Mouse (Mus musculus) frontal cortex, adult 2 months (tissue): ENCODE data around the gene Tns3. TPM values are rescaled to one million over a fixed set of nuclear protein-coding genes. Genes with fewer than 3 reads are reported as not detected.
"Not testable (repeated sequence)": the region's sequence is repeated elsewhere in the genome, so short reads cannot be mapped to it uniquely, and the experiment has no call there.

Source experiments
- DNase-seq, 2 experiments: peaks; one replicate each; pipeline ENCODE4 v3.0.0; 2022; ENCODE audit warnings: low spot score in 1 of 2; ENCODE audit errors: extremely low spot score in 1 of 2
- polyA plus RNA-seq: library from polyadenylated mRNA; depleted of rRNA; stranded (reverse); fragments of >200 nt; gene quantifications from 2 replicates; pipeline ENCODE4 v1.2.3, GENCODE M21; 2012

Tns3 gene
- polyA plus RNA-seq, 1 experiment, result 27.8 TPM

GRCm38 (mm10) chr11:8537013-8537614, 127.2 kb downstream of the Tns3 start:
- DNase-seq, result no peak

GRCm38 (mm10) chr11:8534893-8535292, 129.4 kb downstream of the Tns3 start:
- peak; percentile 52 to 86 for DNase-seq

- not testable (repeated sequence) for DNase-seq
Observed at GRCm38 (mm10) chr11:8532771-8533170, 131.6 kb downstream of the Tns3 start.

GRCm38 (mm10) chr11:8532112-8532747, 132.1 kb downstream of the Tns3 start:
- no peak for DNase-seq

GRCm38 (mm10) chr11:8530506-8530905, 133.8 kb downstream of the Tns3 start:
- no peak for DNase-seq

DNA sequence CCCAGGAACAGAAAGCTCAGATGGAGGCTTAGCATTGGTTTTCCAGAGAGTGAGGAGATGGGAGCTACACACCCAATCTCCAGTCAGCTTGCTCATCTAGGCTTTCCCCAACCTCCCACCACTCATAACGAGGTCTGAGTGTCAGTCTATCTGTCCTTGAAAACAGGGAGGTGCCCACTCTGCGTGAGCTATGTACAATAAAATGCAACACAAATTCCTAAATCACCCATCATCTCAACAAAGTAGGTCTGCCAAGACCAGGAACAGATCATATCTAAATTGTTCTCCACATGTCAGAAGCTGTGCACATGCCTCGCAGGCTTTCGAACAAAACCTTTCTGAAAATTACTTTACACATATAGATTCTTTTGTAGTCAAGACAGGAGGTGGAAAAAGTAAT, 134.3 kb downstream of the Tns3 start:
- no peak for DNase-seq

DNA sequence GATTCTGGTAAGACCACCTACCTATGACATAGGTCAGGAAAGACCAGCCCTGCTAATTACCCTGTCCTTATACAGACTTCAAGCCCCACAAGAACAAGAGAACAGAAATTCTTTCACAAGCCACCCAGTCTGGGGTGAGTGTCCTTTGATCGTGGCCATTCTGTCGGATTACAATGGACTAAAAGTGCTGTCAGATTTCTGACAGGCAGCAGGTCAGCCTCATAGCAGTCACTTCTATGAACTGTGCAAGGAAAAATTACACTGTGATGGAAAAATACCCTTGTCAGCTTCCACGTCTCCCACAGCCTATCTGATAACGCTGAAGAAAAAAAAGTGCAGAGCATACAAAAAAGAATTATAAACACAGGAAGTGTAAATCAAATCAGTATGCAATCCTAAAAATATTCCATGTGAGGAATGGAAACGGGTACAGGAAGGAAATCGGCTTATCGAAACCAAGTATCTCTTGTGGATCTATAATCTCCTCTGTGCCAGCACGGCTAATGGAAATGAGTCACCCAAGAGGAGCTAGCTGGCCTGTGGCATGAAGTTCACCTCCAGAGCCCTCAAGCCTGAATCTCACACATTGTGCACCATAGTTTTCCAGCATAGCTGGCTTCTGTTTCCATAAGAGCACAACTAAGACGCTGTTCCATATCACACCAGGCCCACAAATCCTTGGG, 138.7 kb downstream of the Tns3 start:
- no peak for DNase-seq

- DNase-seq, result peak; percentile 41 to 87
Observed at GRCm38 (mm10) chr11:8523344-8524126, 140.8 kb downstream of the Tns3 start.

GRCm38 (mm10) chr11:8513359-8514253, 150.7 kb downstream of the Tns3 start:
- DNase-seq, result peak in 1 of 2 experiments; percentile 40

- DNase-seq, result no peak
Observed at GRCm38 (mm10) chr11:8510294-8510693, 154.0 kb downstream of the Tns3 start.

GRCm38 (mm10) chr11:8509614-8510013, 154.7 kb downstream of the Tns3 start:
- DNase-seq, result no peak

- no peak for DNase-seq
Observed at GRCm38 (mm10) chr11:8503735-8504134, 160.6 kb downstream of the Tns3 start.

DNA sequence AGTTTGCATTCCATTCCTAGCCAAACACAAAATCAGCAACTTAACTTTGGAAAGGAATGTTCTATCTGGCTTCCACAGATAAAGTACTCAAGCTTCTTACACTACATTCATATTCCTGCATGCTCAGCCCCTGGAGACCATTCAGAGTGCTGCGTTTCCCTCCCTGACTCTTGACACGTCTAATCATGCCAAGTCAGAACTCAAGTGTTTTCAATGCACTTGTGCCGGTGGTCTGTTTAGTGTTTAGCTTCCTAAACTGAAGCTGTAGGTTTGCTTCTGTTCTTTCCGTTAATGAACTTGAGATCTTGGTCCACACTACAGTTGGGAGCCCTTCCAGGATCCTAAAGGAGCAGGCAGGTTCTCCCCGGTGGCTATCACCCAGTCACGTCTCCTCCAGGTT, 163.5 kb downstream of the Tns3 start:
- DNase-seq, result no peak

GRCm38 (mm10) chr11:8497136-8497535, 167.2 kb downstream of the Tns3 start:
- no peak for DNase-seq

GRCm38 (mm10) chr11:8496686-8497085, 167.6 kb downstream of the Tns3 start:
- DNase-seq, result no peak

DNA sequence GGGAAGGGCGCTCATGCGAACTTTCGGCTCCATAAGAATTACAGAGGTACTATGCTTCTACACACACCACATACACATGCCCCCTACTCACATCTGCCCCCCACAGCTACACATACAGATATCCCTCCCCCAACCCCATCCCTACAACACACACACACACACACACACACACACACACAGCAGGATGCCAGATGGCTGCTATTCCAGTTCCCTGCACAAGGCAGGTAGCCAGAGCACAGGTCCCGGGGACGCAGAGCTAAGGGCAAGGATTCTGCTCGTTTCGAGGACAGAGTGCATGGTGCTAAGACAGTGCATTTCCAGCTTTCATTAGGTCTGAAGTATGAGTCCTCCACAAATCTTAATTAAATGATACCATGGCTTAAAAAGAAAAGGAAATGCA, 168.5 kb downstream of the Tns3 start:
- DNase-seq, result no peak

DNA sequence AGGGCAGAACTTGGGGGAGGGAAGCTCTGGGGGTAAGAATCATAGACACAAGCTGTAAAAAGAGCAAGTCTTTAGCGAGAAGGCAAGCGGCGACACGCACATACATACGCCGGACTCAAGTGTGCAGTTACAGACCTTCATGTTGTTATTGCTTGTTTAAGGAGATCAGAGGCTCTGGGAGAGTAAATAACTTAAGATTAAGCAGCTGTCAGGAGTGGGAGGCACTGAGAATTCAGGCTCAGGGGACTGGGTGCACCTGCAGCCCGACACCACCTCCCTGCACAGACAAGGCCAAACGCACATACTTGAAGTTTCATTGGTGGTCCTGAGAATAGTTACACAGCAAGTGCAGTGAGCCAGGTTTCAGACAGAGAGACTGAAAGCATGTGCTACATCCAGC, 169.3 kb downstream of the Tns3 start:
- no peak for DNase-seq

- no peak for DNase-seq
Observed at GRCm38 (mm10) chr11:8493931-8494490, 170.3 kb downstream of the Tns3 start.

DNA sequence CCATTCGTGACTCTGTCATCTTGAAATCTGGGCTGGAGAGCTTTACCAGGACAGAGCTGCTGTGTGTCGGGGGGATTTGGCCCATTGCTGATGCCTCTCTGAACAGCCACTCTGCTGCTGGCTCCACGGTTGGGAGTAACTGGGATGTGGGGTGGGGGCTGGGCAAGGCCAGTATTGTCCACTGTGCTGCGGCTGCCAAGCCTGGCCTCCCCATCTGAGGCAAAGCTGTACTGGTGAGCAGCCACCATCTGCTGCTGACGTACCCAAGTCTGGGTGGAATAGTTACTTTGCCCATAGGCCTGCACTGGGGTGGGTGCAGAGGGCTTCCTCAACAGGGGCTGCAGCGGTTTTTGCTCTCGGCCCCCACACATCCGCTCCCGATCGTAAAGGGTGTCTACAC, 172.0 kb downstream of the Tns3 start:
- no peak for DNase-seq

GRCm38 (mm10) chr11:8488248-8488647, 176.1 kb downstream of the Tns3 start:
- DNase-seq, result peak in 1 of 2 experiments; percentile 70
